Mouse (Mus musculus): Measurements from ENCODE around the gene Chrna7. TPM values are rescaled to one million over a fixed set of nuclear protein-coding genes. Genes with fewer than 3 reads are reported as not detected.

Gene Chrna7
- polyA plus RNA-seq, 1 experiment from 2014 or later = 4.6 TPM

Other genes starting within 250 kb of the Chrna7 start
- 1.9 and 2.1 TPM in 2 replicates for gene Otud7a, start 232.2 kb upstream of the Chrna7 start, polyA plus RNA-seq (2016; fragmentation: Nextera tagmentation; extraction: Ambion mirVana)